Mouse (Mus musculus): ENCODE results near the gene Cfi.

Cfi gene

DNA sequence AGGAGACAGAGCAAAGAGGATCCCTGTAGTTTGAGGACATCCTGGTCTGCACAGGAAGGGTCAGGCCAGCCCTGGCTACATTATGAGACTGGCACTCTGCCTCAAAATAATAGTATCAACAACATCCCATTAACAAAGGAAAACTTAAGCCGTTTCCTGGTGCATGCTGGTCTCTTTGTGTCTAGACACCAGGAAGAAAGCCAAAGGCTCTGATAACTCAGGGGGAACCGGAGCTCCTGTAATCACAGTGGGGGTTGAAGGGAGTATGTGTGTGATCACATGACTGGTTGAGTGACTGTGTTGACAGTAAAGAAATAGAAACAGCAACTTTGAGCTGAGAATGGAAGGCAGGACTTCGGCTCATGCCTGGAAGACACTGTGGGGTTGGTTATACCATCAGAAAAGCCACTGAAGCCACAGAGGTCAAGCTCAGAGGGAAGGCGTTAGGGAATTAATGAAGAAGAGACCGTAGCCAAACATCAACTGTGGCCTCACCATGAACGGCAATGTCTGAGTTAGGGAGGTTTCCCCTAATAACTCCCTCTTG is at the start of gene Cfi:
Cfi (plus strand) TSS at position 497 of the 547 bp plus-strand sequence.
- DNase-seq = no peak

DNA sequence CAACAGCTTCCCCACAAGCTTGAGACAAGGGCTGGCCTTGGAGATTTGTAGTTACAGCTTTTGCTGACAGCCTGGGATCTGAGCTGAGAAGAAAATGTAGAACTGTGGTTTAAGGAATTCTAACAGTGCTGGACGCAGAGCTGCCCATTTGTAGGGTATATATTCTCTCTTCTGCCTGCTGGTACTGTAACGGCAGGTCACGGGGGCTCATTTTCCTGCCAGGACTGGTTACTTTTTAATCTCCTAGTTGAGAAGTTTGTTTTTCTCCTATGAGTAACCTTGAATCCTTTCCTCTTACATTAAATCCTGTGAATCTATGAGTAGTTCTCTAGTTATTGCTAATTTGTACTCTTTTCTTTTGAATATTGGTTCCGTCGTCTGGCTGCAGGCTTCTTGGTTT is 41.9 kb upstream of the Cfi start:
- DNase-seq = no peak

DNA sequence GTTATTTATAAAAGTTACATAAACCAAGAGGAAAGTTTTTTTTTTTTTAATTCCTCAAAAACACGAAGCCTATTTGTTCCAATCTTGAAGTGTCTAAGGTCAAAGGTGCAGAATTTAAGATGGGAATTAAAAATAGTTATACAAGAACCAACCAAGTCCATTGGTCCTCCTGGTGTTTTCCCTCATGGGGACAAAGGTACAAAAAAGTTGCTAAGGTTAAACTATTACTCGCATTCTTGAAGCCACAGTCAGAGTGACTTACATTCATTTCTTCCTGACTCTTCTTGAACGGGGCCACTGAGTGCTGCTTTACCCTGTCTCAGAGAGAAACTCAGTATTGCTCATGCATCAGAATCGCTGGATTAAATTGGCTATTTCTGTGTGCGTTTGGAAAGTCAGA is 38.3 kb upstream of the Cfi start:
- DNase-seq = no peak

DNA sequence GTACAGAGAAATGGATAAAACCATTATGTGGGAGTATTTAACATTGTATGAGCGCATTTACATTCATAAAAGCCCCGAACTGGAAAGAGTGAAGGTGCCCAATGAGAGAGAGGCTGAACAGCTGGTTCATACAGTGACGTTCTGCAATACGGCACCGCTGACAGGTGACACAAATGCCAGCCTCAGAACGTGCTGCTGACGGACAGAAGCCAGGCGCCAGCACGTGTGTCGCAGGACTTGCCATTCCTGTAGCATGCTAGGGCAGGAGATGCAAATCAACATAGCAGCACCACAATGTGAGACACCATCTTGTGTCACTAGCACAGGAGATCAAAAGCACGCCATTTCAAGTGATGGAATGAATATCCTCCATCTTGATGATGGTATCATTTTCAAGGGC is 37.1 kb upstream of the Cfi start:
- DNase-seq = no peak

DNA sequence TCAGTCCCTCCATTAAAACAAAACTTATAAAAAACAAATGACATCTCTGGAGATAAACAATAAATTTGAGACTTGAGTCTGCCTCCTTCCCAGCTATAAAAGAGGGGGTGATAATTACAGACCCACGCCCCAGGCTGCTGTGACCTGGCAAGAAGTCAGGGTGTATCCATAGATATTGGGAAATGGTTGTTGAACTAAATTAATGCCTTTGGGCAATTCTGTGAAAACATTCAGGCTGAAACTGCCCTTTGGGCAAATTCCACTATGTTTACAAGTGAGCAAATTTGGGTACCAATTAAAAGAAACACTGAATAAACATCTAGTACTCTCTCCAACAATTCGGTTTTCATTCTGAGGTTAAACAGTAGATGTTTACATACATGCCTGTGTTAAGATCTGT is 36.7 kb upstream of the Cfi start:
- DNase-seq = no peak

DNA sequence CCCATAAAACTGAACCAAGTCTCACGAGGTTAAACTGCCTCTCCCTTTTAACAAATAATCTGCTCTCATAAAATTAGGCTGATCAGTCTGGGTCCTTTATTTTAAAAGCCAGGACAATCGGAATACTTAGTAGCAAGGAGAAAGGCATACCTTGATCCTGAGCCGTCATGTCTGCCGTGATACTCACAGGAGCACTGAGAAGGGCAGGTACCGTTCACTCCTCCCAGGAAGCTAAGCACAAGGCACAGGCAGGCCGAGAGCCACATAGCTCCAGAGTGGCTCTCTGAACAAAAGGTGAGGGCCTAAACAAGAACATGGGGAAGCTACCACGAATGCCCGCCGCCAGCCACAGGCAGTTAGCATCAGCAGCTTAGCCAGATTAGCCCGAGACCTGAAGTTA is 31.9 kb upstream of the Cfi start, which contains the start of gene Lrit3:
Lrit3 (minus strand) TSS at position 266 of the 400 bp plus-strand sequence.
- no peak for DNase-seq

DNA sequence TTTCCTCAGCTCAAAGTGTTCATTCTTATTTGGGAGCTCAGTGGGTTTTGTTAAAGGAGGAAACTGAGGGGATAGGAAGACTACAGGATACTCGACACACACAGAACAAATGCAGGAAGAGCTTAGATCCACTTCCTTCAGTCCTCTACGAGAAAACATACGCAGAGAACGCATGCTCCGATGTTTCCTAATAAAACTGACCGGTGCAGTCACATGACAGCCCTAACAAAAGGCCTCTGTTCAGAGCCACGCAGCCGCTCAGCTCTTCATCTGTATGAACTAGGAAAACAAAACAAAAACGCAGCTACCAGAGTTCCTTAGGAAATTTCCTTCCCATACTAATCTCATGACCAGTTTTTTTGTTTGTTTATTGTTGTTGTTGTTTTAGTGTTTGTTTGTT is 14.8 kb upstream of the Cfi start:
- no peak for DNase-seq

DNA sequence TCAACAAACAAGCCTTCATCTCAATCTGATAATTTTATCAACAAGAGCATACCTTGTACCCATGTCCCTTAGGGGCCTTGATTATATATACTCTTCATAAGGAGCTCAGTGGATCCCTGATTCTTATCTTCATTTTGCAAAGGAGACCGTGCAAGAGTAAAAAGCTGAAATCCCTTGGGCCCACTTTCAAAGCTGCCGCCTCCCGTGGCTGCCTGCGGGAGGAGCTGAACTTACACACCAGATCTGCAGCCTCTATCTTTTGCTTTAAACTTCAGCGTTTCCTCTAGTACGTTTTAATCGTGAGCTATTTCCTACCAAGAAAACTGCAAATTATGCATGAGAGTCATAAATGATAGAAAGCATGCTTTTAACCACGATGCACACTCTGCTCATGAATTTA is 13.9 kb upstream of the Cfi start:
- no peak for DNase-seq

DNA sequence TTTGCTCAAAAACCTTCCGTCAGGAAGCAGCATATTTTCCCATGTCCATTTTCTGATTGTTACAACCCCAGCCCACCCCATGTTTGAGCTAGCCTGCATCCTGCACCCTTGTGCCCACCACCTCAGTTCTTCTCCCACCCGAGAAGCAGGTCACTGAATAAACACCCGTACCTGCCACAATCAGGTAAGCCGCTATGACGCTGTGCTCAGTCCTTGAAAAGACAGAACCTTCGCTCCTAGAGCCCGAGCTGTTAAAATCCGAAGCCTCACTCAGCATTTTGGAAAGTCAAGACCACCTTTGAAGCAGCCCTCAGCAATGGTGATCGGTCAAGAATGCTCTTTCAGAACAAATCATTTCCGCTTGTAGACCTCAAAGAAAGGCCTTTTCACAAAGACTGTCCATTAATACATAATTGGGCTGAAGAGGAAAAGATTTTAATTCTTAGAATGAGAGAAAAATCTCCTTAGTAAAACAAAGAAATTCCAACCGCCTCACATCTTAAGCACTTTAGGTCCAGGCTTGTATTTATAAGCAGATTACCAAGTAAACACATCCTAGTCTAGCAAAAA is 13.4 kb upstream of the Cfi start, which contains the start of gene Rrh:
Rrh (minus strand) TSS at position 382 of the 570 bp plus-strand sequence.
- DNase-seq = no peak

DNA sequence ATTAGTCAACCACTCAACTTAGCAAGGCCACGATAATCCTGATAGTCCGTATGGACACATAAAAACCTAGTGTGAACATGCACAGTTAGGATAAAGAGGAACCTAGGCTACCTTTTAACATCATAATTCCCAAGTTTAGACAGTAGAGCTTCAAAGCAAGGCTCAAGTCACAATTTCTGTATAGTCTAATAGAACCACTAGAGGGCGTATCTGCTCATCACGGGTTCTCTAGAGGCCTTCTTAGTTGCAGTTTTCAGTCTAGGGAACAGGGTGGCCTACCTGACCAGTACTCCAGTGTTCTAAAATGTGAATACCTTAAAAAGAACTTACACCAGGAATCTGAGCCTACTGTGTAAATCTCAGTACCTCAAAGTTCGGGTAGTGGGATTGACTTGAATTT is 12.4 kb upstream of the Cfi start:
- DNase-seq = no peak

DNA sequence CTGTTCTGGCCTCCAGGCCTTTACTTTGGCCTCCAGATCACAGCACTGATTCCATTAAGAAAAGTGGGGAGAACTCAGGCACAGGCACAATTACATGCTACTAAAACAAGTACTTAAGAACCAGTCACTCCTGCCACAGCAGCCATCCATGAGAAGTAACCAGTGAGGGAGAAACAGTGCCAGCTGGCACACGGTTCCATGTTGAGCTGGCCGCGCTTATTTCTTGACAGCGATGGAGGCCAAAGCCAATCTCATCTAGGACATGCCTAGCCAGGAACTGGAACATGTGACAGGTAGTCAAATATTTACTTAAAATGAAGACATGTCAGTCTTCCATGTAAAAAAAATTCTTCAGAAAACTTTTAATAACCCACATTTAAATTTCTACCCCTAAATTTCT is 11.5 kb upstream of the Cfi start:
- DNase-seq = no peak

DNA sequence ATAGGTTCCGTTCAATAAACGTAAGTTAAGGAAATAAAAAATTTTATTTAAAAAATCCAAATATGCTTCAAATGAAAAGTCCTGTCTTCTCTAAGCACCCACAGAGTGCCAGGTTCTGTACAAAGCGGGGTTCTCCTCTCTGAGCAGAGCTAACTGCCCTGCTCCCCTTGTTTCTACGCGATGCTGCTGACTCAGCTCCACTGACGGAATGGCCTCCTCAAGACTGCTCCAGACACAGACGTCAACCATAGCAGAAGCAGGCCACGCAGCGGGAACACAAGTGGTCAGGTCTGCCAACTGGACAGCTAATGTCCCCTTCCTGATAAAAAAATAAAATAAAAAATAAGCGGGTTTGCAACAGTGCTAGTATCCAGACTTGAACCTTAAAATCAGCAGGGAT is 10.8 kb upstream of the Cfi start:
- DNase-seq = no peak

DNA sequence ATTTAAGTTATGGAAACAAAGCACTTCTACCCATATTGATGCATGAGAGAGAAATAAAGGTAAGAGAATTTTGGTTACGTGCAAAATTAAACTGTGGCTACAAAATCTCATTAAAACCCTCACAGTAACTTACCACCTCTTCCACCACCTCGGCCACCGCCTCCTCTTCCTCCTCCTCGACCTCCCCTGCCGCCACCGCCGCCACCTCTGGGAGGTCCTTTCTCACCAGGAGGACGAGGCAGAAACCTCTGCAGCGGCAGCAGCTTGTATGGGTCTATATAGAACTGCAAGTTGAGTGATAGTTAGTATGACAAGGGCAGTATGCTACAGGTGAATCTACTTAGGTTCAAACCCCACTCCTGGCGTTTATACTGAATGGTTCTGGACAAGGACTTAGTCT is 9.0 kb upstream of the Cfi start:
- no peak for DNase-seq

DNA sequence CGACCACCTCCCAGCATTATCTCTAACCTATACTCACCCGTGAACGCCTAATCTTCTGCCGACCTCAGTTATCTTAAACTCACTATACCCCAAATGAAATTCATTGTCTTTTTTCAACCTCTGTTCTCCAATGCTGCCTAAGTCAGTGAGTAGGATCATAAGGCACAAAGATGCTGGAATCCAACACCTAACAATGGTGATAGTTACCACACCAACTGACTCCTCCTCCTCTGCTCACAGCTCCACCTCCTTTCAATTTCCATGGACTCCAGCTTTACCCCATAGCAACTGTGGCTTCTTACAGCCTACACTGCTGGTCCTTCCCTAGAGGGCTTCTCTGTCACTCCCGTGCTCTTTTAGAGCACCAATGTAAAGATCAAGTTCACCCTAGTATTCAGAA is 8.0 kb upstream of the Cfi start:
- DNase-seq = no peak

DNA sequence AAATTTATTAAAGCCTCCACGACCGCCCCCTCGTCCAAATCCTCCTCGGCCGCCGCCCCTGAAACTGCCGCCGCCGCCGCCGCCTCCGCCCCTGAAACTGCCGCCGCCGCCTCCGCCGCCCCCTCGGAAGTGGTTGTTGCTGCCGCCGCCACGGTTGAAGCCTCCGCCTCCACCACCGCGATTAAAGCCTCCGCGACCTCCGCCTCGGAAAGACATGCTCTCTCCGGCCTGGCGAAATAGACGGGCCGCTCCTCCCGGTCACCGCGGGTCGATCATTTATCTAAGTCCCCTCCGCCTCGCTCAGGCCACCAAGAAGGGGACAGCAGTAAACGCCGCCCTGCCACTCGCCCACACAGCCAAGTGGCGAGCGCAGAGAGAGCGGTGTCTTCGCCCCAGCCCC is 5.1 kb upstream of the Cfi start:
- DNase-seq = peak; percentile 45

DNA sequence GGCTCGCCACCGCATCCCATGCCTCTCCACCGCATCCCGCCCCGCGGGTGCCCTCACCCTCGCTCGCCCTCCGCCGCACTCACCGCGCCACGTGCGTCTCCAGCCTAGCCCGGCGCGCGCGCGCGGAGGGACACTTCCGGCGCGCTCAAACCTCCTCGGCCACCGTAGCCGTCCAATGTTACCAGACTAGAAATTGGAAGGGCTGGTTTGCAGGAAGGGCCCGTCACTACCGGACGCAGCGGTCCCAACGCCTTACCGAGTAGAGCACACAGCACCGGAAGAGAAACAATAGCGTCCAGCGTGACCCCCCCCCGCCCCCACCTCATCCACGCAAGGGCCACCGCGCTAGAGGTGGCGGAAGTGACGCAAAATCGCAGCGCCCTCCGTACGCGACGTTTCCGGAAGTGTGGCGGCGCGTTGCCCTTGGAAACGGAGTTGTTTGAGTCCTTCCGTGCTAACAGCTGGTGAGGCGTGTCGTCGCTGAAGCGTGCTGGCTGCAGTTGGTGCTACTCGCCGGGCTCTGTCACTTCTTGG is 4.6 kb upstream of the Cfi start, which contains the start of gene Gar1:
Gar1 (minus strand) TSS at position 362 of the 534 bp plus-strand sequence.
- peak; percentile 92 for DNase-seq

DNA sequence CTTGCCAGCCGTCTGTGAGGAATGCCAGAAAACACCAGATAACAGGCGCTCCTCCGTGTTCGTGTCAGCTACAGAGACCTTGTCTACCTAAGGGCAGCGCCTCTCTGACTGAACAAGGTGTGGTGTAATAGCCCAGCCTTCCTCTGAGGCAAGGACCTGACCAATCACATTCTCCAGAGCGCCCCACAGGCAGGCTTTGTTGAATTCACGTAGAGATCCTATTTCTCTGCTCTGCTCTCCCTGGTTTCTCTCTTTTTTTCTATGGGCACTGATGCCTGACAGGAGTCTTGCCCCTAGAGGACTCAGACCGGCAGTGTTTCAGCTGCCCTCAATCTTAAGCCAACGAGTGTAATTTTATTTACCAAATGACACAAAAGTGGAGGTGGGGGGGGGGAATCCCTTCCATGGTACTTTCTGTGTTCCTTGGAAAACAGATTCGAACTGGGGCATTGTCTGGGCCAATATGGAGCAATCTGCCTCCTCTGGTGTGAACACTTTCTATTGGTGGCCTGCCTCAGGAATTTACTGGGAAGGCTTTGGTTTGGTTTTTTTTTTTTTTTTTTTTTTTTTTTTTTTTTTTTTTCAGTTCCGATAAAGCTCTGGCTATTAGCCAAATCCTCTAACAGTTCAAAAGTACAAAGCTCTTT is 490 bp downstream of the Cfi start:
- no peak for DNase-seq

DNA sequence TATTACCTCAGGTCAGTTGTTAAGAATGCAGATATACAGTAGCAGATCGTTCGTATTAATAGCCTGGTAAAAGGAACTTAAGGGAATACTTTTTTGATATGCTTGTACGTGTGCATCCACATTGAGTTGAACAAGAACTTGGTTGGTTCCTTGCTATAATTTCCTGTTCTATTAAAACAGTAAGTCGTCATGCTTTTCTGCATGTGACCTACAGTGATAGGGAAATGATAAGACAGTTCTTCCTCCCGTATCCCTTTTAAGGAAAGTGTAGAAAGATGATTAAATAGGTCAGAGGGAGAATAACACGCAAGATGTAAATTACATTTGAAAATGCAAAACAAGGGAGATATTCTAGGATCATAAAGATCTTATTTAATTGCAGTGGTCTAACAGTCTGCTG is 1.3 kb downstream of the Cfi start:
- DNase-seq = no peak

DNA sequence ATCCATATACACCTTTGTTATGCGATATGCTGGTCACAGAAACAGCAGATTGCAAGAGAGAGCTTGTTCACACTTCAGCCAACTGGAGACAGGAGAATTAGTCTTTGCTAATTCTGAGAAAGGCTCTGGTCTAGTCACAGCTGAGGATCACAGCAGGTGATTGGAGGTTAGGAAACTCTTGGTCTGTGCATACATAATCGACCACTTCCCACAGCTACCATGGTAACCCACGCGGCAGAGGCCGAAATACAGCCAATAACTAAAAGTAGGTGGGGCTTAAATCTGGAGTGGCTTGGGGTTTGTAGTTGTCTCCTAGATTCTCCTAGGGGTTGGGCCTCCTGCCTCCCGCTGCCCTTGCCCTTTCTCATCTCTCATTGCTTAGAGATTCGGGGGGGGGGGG is 2.3 kb downstream of the Cfi start:
- DNase-seq = no peak

DNA sequence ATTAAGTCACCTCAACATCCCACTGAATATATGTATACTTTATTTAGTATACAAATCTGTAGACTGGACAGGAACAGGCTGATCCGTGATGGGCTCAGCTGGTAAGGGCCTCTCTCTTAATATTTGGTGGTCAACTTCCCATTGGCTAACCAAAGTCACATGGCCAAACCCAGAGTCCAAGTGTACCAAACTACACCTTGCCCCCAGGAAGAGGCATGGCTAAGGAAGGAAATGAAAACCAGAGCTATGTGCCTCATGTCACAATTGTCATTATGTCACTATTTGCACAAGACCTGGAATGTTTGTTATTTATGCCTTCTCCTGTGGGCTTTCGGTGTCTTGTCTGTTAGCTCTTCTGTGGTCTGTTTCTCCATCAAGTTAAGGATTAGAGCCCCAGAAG is 10.2 kb downstream of the Cfi start:
- DNase-seq = no peak

DNA sequence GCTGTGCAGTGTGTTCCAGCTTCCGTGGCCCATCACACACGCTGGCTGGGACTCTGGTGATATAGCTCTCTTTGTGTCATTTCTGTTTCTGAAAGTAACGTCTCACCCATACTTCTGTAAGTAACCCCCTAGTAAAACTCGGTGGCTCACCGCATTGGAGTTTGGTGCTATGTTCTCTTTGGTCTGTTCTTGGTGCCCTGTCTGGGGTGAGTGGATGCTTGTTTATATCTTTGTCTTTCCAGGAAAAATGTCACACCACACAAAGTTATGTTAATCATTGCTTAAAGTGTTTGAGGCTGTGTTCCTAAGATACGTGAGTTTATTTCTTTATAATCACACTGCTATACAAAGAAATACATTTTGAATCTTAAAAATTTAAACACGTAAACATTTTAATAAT is 11.2 kb downstream of the Cfi start:
- DNase-seq = no peak

DNA sequence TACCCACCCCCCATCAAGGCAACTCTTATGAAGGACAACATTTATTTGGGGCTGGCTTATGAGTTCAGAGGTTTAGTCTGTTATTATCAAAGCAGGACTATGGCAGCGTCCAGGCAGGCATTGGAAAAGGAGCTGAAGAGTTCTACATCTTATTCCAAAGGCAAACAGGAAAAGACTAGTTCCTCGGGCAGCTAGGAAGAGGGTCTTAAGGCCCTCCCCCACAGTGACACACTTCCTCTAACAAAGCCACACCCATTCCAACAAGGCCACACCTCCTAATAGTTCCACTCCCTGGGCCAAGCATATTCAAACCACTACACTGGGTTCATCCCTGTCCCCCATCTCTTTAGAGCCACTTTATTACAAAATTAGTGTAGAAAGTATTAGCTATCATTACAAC is 26.9 kb downstream of the Cfi start:
- no peak for DNase-seq

DNA sequence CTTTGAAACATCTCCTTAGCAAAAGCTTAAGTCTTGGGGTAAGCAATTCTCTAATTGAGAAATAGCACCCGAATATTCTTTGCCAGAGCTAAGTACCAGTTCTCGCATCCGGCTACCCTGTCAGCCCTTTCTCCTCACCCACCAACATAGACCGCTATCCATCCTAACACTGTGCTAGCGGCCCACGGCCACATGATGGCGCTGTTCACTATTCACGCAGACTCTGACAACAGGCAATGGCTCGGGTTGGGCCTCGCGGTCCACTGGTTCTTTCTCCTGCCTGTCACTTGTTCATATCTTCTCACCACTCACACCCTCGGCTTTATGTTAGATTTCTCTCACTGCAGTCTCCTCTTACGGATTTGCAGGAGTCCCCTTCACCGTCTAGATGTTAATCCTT is 28.0 kb downstream of the Cfi start:
- peak; percentile 39 for DNase-seq

DNA sequence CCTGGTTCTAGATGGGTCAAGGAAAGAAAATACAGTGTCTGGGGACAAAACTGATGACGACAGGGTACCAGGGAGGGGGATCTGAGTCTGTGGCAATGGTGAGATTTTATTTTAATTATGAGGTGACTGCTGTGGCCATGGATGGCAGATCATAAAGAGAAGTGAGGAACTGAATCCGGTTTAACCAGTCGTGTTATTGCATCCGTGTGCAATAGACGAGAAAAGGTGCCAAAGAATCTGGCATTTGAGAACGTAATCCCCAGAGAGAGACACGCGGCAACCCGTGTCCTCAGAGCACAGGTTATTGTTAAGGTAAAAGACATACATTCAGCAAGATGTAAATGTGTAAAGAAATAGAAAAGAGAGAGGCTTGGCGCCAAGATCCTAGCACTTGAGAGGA is 41.6 kb downstream of the Cfi start:
- no peak for DNase-seq

All from right cerebral cortex, postnatal 4 days (tissue).